Mouse (Mus musculus) brain, embryonic 14.5 days (tissue): ENCODE data around the gene B3gnt5. TPM values are rescaled to one million over a fixed set of nuclear protein-coding genes. Genes with fewer than 3 reads are reported as not detected.

ENCODE experiments used
- DNase-seq: peaks from one replicate; pipeline ENCODE4 v3.0.0-alpha.2; 2011; ENCODE audit warnings: low read depth
- CTCF ChIP-seq: fragments of 200-500 bp; IDR thresholded peaks from 2 replicates; pipeline ENCODE4 v1.5.1; 2012; ENCODE audit warnings: inconsistent platforms, mild to moderate bottlenecking, moderate library complexity, borderline replicate concordance; ENCODE audit not compliant: insufficient read depth, insufficient read length; ENCODE audit errors: extremely low read depth
- POLR2A ChIP-seq: fragments of 200-500 bp; IDR thresholded peaks from 2 replicates; pipeline ENCODE4 v1.6.1; 2012; ENCODE audit warnings: mild to moderate bottlenecking, inconsistent platforms, borderline replicate concordance; ENCODE audit not compliant: poor library complexity, insufficient read depth, insufficient read length, severe bottlenecking; ENCODE audit errors: extremely low read depth
- polyA plus RNA-seq: library from polyadenylated mRNA; depleted of rRNA; stranded (reverse); fragments of >200 nt; gene quantifications from 2 replicates; pipeline ENCODE4 v1.2.3, GENCODE M21; 2012; rRNA removed

B3gnt5 gene
- polyA plus RNA-seq: 17.3 and 24.7 TPM in 2 replicates

DNA sequence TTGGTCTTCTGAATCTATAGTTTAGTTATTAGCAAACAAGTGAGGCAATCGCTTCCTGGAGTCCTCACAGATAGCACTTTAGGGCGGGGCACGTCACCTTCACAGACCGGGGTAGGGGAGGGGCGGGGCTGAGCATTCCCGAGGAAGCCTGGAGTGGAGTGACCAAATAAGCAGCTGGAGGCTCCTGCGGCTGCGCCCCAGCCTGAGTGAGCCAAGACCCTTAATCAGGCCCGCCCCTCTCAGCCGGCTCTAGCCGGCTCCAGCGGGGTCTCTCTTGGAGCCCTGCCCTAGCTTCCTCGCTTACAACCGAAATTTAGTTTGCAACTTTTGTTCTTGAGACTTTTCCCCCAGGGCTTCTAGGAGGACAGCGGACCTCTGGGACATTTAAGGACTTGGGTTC, at the start of gene B3gnt5:
Gene B3gnt5 (plus strand): TSS at position 135 of the 400 bp plus-strand sequence.
- DNase-seq: peak; percentile 93
- TF ChIP-seq POLR2A (no peak; the same call in 1 of the 2 replicates), CTCF (no peak)

DNA sequence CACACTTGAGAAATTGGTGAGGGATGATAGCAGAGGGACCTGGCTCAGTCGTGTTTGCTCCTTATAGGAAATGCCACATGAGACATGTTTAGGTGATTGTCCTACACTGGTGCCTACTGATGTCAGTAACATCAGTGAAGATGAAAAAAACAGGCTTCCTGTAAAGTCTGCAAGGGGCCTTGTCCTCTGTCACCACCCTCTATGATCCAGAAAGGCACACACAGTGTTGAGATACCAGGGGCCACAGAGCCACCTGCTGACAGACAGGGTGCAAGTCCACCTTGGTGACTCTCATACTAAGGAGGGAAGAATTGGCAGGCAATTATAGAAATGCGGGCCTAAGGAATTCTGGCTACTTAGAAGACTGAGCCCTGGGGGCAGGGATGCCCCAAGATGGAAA, 39.0 kb upstream of the B3gnt5 start:
- no peak for TF ChIP-seq POLR2A
- TF ChIP-seq CTCF: no peak
- no peak for DNase-seq

DNA sequence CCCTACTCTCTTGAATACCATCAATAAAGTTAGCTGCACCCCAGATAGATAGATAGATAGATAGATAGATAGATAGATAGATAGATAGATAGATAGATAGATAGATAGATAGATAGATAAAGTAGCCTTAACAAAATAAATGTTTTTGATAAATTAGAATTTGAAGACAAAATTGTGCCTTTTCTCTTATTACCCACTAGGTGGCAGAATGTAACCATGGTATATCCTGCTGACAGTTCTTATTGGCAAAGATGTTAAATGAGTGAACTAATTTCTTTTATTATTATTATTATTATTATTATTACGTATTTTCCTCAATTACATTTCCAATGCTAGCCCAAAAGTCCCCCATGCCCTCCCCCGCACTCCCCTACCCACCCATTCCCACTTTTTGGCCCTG, 35.9 kb upstream of the B3gnt5 start:
- 0 out of 2 replicates have a peak, but pooled peaks have one; percentile 2 for TF ChIP-seq CTCF
- peak; percentile 51 for DNase-seq

DNA sequence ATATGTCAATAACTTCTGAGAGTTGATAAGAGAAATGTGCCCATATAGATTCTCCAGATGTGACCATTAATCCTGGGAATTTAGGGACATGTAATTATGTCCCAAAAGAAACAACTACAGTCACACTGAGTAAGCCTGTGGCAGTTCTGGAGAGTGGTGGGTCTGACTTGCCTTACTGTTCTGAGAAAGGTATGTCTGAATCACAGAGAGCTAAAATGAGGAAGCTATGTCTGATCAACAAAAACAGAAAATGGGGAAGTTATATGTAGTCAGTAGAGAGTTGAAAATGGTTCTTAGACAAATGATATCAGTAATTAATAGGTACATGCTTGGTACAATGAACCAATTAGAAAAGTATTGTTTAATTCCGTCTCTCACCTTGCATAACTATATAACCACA, 27.1 kb upstream of the B3gnt5 start:
- DNase-seq: no peak
- TF ChIP-seq POLR2A (no peak), CTCF (no peak)

DNA sequence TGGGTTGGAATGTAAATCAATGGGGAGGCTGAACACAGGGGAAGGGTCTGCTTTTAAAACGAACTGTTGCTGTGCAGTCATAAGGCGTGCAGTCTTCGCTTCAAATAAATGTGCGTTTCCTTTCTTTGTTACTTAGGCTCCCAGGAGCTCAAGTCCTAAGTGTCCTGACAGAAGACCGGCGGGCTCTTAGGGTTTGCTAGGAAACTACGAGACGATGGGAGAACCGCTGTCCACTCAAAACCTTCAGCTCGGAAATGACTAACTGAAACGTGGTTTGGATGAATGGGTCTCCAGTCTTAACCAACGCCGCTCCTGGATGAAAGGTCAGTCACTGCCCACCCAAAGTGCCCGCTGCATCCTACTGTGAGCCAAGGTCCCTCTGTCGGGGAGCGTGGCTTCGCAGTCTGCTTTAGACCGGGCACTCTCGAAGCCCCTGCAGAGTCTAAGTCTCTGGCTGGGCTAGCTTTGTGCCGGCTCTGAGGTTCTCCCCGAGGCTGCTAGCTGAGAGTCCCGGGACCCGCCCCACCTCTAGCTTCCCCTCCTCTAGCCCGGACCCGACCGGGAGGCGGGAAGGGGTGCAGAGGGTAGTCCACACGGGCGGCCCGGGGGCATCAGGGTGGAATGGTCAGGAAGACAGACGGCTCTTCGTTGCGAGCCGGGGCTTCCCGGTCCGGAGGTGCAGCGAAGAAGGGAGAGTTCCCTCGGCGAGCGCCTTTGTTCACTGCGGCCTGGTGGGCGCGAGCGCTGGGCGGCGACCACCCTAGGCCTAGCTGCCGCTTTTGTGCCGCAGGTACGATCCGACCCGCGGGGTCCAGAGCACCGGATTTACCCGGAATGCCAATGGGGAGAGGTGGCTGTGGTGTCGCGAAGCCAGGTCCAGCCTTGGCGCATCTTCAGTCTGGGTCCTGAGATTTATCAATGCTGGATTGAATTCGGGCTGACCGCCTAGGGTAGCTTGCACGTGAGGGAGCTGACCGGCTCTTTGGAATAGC, 793 bp downstream of the B3gnt5 start:
- peak; percentile 19; the same call in 1 of the 2 replicates for TF ChIP-seq POLR2A
- no peak for TF ChIP-seq CTCF
- peak; percentile 75 for DNase-seq

DNA sequence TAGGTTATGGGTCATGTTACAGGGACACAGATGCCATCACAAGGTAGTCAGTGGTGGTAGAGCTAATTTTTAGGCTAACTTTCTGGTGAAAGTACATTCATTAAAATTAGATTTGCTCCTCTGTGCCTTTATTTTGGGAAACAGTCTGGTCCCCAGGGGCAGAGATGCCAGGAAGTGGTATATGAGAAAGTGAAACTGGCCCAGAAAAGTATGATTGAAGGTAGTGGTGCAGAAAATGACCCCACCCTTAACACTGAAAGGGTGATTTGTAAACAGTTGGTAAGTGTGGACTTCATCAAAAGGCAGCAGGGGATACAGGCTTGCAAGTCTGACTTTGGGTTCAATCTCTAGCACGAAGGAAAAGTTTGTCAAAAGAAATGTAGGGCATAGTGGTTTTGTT, 1.7 kb downstream of the B3gnt5 start:
- no peak for TF ChIP-seq POLR2A
- no peak for TF ChIP-seq CTCF
- DNase-seq: peak; percentile 23

DNA sequence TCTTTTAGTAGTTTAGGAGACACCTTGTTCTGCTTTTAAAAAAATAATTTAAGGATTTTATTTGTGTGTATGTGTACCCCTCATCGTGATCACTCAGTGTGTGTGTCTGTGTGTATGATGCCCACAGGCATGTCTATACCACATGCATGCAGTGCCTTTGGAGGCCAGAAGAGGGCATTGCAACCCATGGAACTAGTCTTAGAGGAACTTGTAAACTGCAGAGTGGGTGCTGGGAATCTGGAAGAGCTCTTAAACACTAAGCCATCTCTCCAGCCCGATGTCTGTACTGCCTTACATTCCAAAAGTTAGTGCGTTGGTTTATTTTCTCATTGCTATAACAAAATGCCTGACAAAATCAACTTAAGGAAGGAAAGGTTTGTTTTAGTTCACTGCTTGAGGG, 6.1 kb downstream of the B3gnt5 start:
- no peak for DNase-seq
- TF ChIP-seq POLR2A (no peak), CTCF (no peak; the same call in 1 of the 2 replicates)

DNA sequence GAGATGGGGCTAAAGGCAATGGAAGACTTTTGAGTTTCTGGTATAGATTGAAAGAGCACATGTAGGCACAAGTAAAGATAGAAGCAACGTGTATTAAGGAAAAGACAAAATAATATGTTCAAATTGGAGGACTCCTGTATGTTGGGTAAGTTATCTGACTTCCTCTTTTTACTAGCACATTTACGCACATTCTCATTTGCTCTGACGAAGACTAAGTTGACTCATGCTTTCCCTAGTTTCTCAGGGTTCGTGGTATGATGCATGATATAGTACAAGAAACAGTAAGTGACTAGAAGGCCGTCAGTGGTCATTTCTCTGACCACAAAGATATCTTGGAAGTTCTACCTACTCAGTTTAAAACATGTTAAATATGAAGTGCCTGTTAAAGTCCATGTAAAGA, 8.0 kb downstream of the B3gnt5 start:
- no peak for TF ChIP-seq POLR2A
- TF ChIP-seq CTCF: no peak

DNA sequence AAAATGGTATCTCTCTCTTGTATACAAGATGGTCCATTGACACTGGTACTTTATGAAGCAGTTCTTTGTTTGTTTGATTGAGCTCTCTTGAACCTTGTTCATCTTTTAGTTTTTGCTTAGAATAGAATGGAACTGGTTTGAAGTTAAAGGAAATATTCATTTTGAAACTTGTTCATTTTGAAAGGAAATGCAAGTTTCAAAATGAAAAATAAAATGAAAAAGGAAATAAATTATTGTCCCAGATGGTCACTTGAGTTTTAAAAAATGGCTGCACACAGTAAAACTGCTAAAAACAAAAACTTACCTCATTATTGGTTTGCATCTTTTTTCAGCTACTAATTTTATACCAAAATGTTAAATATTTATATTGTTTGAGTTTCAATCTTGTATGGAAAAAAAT, 12.0 kb downstream of the B3gnt5 start:
- DNase-seq: no peak

More for the DNA sequence above, 8.0 kb downstream of the B3gnt5 start:
- DNase-seq: no peak

DNA sequence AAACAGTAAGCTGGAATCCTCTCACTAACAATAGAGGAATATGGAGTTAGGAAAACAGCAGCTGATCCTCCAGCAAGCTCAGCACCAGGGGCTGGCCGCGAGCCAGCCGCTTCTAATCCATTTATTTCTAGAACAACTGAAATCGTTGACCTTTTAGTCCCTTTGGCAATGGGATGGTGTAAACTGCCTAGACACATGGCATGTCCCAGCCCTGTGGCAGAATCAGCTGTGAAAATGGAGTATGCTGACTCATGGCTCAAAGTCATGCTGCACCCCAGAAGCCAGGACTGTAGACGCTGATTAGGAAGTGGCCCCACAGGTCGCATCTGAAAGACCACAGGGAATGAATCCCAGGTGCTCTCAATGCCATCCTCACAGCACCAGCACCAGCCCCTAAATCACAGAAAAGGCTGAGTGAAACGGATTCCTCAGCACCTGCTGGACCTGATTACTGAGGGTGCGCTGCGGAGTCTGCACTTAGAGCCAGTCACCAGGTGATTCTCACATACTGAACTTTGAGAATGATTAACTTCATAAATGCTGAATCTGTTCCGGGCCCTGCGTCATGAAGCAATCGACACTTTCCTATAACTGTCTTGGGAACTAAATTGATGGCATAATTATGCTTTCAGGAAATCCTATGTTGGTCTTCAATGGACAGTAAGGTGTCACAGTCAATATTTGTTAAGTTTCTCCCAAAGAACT, 26.5 kb downstream of the B3gnt5 start:
- DNase-seq: peak; percentile 63

More for the DNA sequence above, 12.0 kb downstream of the B3gnt5 start:
- TF ChIP-seq CTCF (no peak), POLR2A (no peak)

DNA sequence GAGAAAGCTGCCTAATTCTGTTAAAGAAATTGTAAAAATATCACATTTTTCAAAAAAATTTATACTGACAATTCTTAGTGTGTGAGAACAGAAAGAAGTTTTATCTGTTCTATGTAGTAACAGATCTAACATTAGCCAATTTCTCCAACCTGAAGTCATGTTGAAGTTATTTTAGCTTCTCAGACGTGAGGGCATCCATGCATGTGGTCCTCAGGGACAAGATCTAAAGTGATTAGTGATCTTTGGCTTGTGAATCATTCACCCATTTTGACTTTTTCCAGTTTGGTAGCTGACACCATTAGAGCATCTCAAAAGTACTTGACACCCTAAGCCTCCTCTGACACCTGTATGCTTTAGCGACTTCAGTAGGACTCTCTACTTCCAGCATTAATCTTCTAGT, 29.9 kb downstream of the B3gnt5 start:
- DNase-seq: no peak
- TF ChIP-seq CTCF (no peak), POLR2A (no peak)

More for the DNA sequence above, 26.5 kb downstream of the B3gnt5 start:
- no peak for TF ChIP-seq CTCF
- TF ChIP-seq POLR2A: no peak
